Mouse (Mus musculus): ENCODE measurements around the gene Rgs14.

Rgs14 gene

GRCm38 (mm10) chr13:55403935-55404852, 34.7 kb downstream of the Rgs14 start:
- CTCF ChIA-PET = interaction anchor here (1.3 kb wide), 1 partner anchor 68 kb away, joined by 9 read pairs; no protein-coding TSS in a partner anchor

GRCm38 (mm10) chr13:55404853-55405782, 35.6 kb downstream of the Rgs14 start:
- CTCF ChIA-PET = interaction anchor here (1.2 kb wide), 2 partner anchors 19 to 109 kb away, joined by 3 read pairs; partner anchors contain the start of gene Pdlim7

- CTCF ChIA-PET = interaction anchor here (1.2 kb wide), 2 partner anchors 19 to 108 kb away, joined by 3 read pairs; partner anchors contain the start of gene Pdlim7
Measured at GRCm38 (mm10) chr13:55405783-55406390, 36.4 kb downstream of the Rgs14 start.

- CTCF ChIA-PET = interaction anchor here (1.0 to 1.6 kb wide), 2 partner anchors 12 to 46 kb away, joined by 3 to 5 read pairs; no protein-coding TSS in a partner anchor
Measured at GRCm38 (mm10) chr13:55407341-55407740, 37.8 kb downstream of the Rgs14 start.

DNA sequence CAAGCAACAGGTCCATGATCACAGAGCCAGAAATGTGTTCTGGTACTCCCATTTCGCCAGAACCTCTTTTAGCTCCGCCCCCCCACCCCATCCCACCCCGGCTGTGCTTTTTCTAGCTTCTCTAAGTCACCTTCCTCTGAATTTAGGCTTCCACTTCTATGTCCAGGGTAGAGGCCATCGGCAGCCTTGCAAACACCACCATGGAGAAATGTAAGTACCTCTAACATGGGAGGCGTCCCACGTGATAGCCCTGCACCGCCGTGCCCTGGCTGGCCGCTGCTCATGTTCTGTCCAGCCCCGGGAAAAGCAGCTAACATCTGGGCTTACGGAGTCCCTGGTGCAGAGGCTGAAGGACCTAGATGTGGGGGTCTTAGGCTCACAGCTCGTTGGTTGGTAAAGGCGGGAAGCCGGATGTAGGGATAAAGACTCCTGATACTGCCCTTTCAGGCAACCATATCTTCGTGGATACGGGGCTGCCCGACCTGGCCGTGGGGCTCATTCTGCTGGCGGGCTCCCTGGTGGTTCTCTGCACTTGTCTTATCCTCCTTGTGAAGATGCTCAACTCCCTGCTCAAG, 39.1 kb downstream of the Rgs14 start:
- CTCF ChIA-PET = interaction anchor here (0.5 kb wide), 1 partner anchor 124 kb away, joined by 8 read pairs; no protein-coding TSS in a partner anchor

DNA sequence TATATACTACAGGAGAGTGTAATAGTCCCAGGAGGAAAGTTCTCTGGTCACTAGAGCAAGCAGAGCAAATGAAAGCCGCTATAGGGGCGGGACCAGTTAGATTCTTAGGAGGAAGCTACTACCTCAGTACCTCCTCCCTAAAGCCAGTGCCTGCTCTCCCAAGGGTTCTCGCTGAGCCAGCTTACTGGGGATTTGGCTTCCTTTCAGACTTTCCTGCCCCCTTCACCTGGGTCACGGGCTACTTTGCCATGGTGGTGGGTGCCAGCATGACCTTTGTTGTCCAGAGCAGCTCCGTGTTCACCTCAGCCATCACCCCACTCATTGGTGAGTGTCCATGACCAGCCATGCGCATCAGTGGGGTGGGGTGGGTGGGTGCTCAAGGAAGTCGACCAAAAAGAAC, 42.3 kb downstream of the Rgs14 start:
- CTCF ChIA-PET = interaction anchor here (0.6 to 0.7 kb wide), 2 partner anchors 44 to 102 kb away, joined by 3 to 5 read pairs; no protein-coding TSS in a partner anchor

DNA sequence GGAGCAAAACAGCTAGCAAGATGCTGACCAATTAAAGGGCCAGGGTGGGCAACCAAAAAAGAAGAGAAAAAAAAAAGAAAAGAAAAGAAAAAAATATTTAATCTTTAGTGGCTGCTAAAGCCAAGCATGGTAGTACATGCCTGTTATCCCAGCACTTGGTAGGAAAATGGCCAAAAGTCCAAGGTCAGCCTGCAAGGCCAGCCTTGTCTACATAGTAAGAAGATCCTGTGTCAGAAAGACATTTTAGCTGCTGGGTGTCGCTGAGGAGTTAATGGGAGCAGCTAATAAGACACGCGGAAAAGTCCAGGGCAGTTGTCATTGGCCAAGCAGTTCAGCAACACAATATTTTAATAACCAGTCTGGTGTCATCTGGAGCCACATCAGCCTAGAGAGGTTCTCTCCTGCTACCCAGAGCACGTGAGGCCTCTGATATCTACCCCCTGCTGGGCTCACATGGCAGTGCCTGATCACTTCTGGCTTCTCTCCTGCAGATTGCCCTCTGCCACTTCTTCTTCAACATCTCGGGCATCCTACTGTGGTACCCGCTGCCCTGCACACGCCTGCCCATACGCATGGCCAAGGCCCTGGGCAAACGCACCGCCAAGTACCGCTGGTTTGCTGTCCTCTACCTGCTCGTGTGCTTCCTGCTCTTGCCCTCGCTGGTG, 43.2 kb downstream of the Rgs14 start:
- CTCF ChIA-PET = interaction anchor here (0.5 to 0.6 kb wide), 2 partner anchors 43 to 154 kb away, joined by 3 to 4 read pairs; no protein-coding TSS in a partner anchor

DNA sequence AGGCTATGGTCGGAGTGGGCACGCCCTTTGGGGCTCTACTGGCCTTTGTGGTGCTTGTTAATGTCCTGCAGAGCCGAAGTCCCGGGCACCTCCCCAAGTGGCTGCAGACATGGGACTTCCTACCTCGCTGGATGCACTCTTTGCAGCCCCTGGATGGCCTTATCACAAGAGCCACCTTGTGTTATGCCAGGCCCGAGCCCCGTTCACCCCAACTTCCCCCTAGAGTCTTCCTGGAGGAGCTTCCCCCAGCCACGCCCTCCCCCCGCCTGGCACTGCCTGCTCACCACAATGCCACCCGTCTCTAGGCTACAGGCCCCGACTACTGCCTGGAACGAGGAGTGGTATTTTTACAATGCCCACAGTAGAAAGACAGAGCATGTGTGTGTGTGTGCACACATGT, 43.8 kb downstream of the Rgs14 start:
- CTCF ChIA-PET = interaction anchor here (0.5 kb wide), 1 partner anchor 154 kb away, joined by 4 read pairs; no protein-coding TSS in a partner anchor

DNA sequence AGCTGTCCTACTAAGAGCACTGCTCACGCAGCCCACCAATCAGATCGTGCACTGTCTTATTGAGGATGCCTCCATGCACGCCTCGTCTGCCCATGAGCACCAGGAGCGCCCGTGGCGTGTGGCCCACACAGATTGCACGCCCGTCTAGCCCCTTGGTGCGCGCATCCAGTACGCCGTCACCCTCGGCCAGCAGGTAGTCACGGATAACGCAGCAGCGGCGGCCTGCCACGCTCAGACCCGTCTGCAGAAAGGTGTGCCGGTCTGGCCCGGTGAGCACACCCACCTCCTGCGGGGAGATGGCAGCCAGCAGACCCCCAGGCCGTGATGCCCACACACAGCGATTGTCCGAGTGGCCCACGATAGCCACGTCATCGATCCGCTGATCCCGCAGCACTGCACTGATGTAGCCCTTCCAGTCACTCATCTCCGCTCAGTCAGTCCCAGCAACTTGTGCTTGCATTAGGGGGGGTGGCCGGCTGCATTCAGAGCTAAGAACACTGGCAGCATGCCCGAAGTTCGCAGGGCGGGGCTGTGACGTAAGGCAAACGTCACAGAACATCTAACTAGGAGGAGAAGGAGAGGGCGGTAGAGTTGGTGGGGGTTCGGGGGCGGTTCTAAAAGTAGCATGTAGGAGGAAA, 45.3 kb downstream of the Rgs14 start, which contains the start of gene Pfn3:
TSS of gene Pfn3 (minus strand) at position 490 of the 638 bp plus-strand sequence.
- CTCF ChIA-PET = interaction anchor here (0.5 kb wide), 1 partner anchor 101 kb away, joined by 3 read pairs; no protein-coding TSS in a partner anchor

DNA sequence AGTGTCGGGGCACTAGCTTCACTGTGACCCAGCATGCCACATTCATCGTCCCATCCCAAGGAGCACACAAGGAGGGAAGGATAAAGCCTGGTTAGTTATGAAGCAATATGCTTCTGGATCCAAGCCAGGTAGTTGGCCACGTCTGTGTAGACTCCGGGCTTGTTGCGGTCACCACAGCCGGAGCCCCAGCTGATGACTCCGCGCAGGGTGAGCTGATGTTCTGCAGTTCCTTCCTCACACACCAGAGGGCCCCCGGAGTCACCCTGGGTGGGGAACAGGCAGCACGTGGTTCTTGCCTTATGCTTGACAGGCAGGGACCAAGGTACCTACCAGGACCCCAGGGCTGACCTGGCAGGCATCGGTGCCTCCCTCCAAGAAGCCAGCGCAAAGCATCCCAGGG, 48.5 kb downstream of the Rgs14 start:
- CTCF ChIA-PET = interaction anchor here (0.7 to 1.5 kb wide), 3 partner anchors 47 to 97 kb away, joined by 3 read pairs; no protein-coding TSS in a partner anchor

- CTCF ChIA-PET = interaction anchor here (1.1 kb wide), 1 partner anchor 12 kb away, joined by 3 read pairs; no protein-coding TSS in a partner anchor
Measured at GRCm38 (mm10) chr13:55419142-55419541, 49.6 kb downstream of the Rgs14 start.

GRCm38 (mm10) chr13:55420018-55420932, 50.7 kb downstream of the Rgs14 start:
- CTCF ChIA-PET = interaction anchor here (0.6 to 1.6 kb wide), 4 partner anchors 13 to 50 kb away, joined by 3 to 7 read pairs (median 4); no protein-coding TSS in a partner anchor

DNA sequence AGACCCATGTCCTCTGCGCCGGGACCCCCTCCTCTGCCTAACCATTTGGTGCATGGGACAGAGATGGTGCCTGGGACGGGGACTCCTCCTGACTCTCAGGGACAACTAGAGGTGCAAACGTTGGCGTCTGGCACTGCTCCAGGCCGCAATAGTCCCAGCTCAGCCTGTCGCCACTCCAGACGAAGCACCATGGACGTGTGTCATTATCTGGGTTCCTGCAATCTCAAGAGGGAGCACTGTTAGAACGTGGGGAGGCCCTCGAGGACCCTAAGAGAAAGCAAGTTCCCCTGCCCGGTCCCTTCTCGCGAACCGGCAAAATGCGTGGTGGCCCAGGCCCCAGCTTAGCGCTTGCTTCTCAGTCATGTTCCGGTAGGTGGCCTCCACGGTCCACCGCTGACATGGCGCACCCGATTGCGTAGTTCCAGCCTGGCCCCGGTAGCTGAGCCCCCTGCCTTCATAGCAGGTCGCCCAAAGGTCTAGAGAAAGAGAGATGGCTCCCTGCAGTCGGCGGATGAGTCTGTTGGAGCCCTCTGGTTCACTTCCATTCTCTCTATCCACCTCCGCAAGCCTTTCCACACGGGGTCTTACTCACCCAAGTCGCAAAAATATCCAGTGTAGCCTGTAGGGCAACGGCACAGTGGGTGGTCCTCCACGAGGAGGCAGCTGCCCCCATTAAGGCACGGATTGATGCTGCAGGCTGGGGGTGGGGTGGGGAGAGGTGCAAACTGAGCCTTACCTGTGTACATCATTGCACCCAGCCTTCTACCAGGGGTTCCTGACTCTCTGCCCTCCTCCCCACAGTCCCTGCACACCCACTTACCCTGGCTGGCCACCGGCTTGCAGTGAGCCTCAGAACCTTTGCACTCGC, 51.6 kb downstream of the Rgs14 start:
- CTCF ChIA-PET = interaction anchor here (0.7 to 1.6 kb wide), 5 partner anchors 10 to 93 kb away, joined by 3 to 5 read pairs (median 3); no protein-coding TSS in a partner anchor

- CTCF ChIA-PET = interaction anchor here (1.5 kb wide), 1 partner anchor 22 kb away, joined by 3 read pairs; no protein-coding TSS in a partner anchor
Measured at GRCm38 (mm10) chr13:55426613-55427012, 57.1 kb downstream of the Rgs14 start, which contains the start of gene F12. Gene F12 (minus strand): TSS chr13:55426793.

- CTCF ChIA-PET = no interaction called here
Measured at GRCm38 (mm10) chr13:55429226-55429888, 59.8 kb downstream of the Rgs14 start.

- CTCF ChIA-PET = interaction anchor here (0.6 to 1.9 kb wide), 4 partner anchors 8 to 69 kb away, joined by 3 to 5 read pairs (median 4); no protein-coding TSS in a partner anchor
Measured at GRCm38 (mm10) chr13:55430566-55430965, 61.0 kb downstream of the Rgs14 start.
